Mouse (Mus musculus): ENCODE data around the gene Ptprq. TPM values are rescaled to one million over a fixed set of nuclear protein-coding genes. Genes with fewer than 3 reads are reported as not detected.

Gene Ptprq
- polyA plus RNA-seq, 1 experiment: 0.30 TPM

DNA sequence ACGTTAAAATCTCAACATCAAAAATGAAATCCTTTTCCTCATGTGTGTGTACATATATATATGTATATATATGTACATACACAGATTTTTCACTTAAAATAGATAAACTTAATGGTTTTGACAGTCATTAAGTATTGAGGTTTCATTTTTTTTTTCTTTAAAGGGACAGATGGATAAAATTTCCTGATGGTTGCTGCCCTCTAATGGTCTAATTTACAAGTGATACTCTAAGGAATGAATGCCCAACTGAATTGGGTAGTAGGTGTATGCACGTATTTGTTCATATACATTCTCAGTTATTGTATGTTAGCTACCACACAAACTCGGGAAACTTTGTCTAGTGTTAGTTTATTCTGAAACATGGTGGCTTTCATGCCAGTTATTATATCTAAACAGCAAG, 15.4 kb downstream of the Ptprq start:
- TF ChIP-seq POLR2A (IDR thresholded peaks at IDR 0.05; ENCODE audit: borderline replicate concordance, extremely low read depth, insufficient read depth, insufficient read length, poor library complexity, severe bottlenecking) (no peak), CTCF (IDR thresholded peaks at IDR 0.05; ENCODE audit: borderline replicate concordance, extremely low read depth, insufficient read depth, insufficient read length) (no peak)
- peak; percentile 58 for DNase-seq (ENCODE audit: low read depth)

DNA sequence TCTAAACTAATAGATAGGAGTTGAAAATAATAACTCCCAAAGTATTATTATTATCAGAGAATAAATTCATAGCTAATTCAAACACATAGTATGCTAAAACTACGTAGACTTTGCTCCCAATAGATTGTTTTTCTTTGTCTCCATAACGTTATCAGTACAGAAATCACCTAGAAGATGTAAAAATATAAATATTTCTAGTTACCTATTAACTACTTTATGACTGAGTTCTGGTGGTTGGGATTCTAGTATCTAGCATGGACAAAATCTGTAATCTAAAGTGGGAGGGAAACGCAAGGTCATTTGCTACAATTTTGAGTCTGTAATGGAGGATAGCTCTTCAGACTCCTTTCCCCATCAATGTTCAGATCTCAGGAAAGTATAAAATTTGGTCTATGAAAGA, 18.9 kb downstream of the Ptprq start:
- TF ChIP-seq POLR2A (IDR thresholded peaks at IDR 0.05; ENCODE audit: borderline replicate concordance, extremely low read depth, insufficient read depth, insufficient read length, poor library complexity, severe bottlenecking): no peak
- TF ChIP-seq CTCF (IDR thresholded peaks at IDR 0.05; ENCODE audit: borderline replicate concordance, extremely low read depth, insufficient read depth, insufficient read length): no peak

DNA sequence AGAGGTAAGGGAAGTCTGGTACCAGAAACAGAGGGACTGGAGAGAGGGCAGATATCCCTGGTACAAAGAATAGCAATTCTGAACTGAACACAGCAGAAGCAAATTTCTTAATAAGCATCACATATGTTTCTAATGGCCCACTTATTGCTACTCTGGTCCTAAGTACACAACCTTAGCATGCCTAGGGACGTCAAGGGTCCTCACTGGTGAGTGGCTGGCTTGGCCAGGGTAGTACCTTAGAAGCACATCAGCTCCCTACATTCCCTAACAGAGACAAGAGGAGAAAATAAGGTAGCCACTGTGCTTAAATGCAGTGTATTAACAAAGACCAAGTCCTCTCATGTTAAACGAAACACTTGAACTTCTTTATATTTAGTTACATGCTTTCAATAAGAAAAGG, 21.1 kb downstream of the Ptprq start:
- no peak for TF ChIP-seq POLR2A (IDR thresholded peaks at IDR 0.05; ENCODE audit: borderline replicate concordance, extremely low read depth, insufficient read depth, insufficient read length, poor library complexity, severe bottlenecking)
- TF ChIP-seq CTCF (IDR thresholded peaks at IDR 0.05; ENCODE audit: borderline replicate concordance, extremely low read depth, insufficient read depth, insufficient read length): no peak
- no peak for DNase-seq (ENCODE audit: low read depth)

More for the DNA sequence above, 18.9 kb downstream of the Ptprq start:
- no peak for DNase-seq (ENCODE audit: low read depth)

DNA sequence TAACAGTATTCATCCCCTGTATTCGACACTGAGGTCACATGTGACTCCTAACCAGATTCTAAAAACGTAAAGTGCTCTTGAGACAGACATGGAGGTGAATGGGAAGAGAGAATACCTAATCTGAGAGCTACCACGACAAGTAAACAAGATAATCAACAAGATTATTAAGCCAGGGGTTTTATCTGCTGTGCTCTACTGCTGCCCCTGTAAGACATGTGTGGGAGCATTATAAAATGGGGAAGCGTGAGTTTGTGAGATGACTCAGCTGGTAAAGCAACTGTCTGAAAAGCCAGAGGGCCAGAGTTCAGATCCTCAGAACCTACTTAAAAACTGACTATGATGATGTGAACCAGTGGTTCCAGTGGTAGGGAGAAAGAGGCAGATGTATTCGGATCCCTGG, 22.7 kb downstream of the Ptprq start:
- TF ChIP-seq POLR2A (IDR thresholded peaks at IDR 0.05; ENCODE audit: borderline replicate concordance, extremely low read depth, insufficient read depth, insufficient read length, poor library complexity, severe bottlenecking): no peak
- TF ChIP-seq CTCF (IDR thresholded peaks at IDR 0.05; ENCODE audit: borderline replicate concordance, extremely low read depth, insufficient read depth, insufficient read length): no peak
- no peak for DNase-seq (ENCODE audit: low read depth)

DNA sequence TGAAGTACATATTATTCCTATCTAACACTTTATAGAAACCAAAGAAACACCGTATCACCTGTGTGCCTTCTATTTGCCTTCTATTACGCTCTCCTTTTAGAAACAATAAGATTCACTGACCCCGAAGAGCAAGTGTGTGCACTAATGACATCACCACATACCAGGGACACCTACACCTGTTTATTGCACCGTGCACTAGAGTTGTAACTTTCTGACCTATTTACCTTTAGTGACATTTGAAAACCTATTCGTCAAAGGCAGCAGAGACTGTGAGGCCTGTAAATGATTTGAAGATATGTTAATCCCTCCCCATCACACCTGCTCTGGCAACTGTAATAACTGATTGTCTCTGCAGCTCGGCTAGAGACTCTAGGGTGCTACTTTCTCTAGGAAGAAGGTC, 32.5 kb downstream of the Ptprq start:
- TF ChIP-seq CTCF (IDR thresholded peaks at IDR 0.05; ENCODE audit: borderline replicate concordance, extremely low read depth, insufficient read depth, insufficient read length) (no peak), POLR2A (IDR thresholded peaks at IDR 0.05; ENCODE audit: borderline replicate concordance, extremely low read depth, insufficient read depth, insufficient read length, poor library complexity, severe bottlenecking) (no peak)
- no peak for DNase-seq (ENCODE audit: low read depth)

DNA sequence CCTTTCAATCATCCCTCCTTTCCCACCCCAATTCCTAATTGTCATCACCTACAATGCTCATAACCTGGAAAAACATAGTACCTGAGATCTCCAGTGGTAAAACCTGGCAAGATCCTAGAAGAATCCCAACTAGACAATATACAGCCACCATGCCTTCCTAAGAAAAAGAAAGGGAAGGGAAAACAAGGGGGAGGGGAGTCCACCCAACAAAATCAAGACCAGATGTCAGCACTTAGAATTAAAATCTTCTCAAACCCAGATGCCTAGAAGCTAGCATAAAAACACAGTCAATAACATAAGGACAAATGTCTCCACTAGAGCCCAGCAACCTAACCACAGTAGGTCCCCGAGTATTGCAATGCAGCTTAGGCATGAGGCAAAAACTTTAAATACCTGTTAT, 43.9 kb downstream of the Ptprq start:
- DNase-seq (ENCODE audit: low read depth): no peak
- TF ChIP-seq CTCF (IDR thresholded peaks at IDR 0.05; ENCODE audit: borderline replicate concordance, extremely low read depth, insufficient read depth, insufficient read length) (no peak), POLR2A (IDR thresholded peaks at IDR 0.05; ENCODE audit: borderline replicate concordance, extremely low read depth, insufficient read depth, insufficient read length, poor library complexity, severe bottlenecking) (no peak)

DNA sequence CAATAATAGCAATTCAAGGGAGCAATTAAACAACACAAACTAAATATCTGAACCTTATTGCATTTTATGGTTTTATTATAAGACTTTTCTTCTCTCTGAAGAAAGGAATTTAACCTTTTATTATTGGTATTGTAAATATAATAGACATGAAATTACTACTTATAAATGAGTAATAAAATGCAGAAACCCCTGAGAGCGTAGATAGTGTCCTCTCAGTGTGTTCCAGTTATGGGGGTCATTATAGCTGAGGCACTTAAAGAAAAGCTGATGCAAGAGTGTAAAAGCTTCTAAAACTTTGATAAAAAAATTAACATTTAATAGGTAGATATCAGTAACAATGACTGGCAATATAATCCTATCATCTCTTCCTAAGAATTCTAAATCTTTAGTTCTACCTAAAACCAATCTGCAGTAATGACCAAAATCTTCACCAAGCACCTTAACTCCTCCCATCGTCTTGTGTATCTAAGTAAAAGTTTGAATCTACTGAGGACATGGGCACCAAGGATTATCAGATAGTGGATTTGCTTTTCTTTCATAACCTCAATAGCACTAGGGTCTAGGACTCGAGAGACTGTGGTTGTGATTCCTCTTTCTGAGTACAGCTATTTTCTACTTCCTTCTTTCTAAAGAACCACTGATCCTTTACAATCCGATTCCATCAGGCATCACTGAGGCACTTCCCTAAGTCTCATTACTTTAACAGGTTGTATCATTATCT, 51.3 kb downstream of the Ptprq start:
- DNase-seq (ENCODE audit: low read depth): no peak
- TF ChIP-seq POLR2A (IDR thresholded peaks at IDR 0.05; ENCODE audit: borderline replicate concordance, extremely low read depth, insufficient read depth, insufficient read length, poor library complexity, severe bottlenecking) (no peak), CTCF (IDR thresholded peaks at IDR 0.05; ENCODE audit: borderline replicate concordance, extremely low read depth, insufficient read depth, insufficient read length) (no peak)

DNA sequence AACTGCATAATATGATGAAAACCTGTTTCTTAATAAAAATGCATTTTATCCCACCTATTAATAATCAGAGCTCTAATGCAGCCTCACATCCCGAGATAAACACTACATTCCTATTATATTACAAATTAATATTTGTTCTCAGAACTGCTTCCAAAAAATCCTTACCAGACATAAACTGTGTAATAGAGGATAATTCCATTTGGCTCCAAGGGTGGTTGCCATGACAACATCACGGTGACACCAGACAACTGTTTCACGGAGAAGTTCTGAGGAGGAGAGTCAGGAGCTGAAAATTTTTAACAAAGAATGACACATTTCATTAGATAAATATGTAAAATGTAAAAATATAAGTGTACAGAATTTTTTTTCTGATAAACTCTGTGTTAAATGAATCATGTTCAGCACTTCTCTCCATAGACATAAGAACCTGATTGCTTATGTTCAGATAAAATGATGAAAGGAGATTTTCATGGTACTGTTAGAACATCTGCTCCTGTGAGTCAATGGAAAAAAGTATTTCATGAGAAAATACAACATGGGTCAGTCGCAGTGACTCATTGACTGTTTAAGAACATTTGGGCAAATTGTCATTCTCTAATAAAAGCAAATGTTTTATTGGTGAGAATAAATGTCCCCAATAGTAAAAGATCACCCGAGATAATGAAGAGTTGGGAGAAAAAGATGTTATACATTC, 57.3 kb downstream of the Ptprq start:
- no peak for TF ChIP-seq CTCF (IDR thresholded peaks at IDR 0.05; ENCODE audit: borderline replicate concordance, extremely low read depth, insufficient read depth, insufficient read length)
- no peak for TF ChIP-seq POLR2A (IDR thresholded peaks at IDR 0.05; ENCODE audit: borderline replicate concordance, extremely low read depth, insufficient read depth, insufficient read length, poor library complexity, severe bottlenecking)
- peak; percentile 83 for DNase-seq (ENCODE audit: low read depth)

DNA sequence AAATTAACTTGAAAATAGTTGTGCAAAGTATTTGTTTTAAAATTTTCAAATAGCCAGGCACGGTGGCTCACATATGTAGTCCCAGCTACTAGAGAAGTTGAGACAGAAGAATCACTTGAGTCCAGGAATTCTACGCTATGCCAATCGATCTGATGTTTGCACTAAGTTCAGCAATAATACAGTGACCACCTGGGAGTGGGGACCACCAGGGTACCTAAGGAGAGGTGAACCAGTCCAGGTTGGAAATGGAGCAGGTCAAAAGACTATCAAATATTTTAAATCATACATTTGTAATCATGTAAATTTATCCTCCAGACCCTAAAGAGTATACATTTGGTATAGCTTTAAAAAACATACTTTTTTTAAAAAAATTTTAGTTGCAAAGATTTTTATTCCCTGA, 57.9 kb downstream of the Ptprq start:
- DNase-seq (ENCODE audit: low read depth): no peak
- TF ChIP-seq POLR2A (IDR thresholded peaks at IDR 0.05; ENCODE audit: borderline replicate concordance, extremely low read depth, insufficient read depth, insufficient read length, poor library complexity, severe bottlenecking) (no peak), CTCF (IDR thresholded peaks at IDR 0.05; ENCODE audit: borderline replicate concordance, extremely low read depth, insufficient read depth, insufficient read length) (no peak)

DNA sequence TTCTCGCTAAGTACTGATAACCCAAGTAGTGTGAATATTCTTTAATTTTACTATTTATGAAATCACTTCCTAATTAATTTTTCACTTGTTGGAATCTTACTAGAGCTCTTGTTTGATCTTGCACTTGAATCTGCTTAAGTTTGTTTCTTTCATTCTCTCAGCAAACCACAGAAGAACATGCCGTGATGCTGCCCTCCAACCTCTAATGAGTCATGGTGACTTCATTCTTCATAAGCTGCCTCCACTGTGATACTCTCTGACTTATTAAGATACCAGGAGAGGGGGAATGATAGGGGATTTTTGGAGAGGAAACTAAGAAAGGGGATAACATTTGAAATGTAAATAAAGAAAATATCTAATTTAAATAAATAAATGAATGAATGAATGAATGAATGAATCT, 60.7 kb downstream of the Ptprq start:
- DNase-seq (ENCODE audit: low read depth): no peak
- TF ChIP-seq POLR2A (IDR thresholded peaks at IDR 0.05; ENCODE audit: borderline replicate concordance, extremely low read depth, insufficient read depth, insufficient read length, poor library complexity, severe bottlenecking): no peak
- no peak for TF ChIP-seq CTCF (IDR thresholded peaks at IDR 0.05; ENCODE audit: borderline replicate concordance, extremely low read depth, insufficient read depth, insufficient read length)

DNA sequence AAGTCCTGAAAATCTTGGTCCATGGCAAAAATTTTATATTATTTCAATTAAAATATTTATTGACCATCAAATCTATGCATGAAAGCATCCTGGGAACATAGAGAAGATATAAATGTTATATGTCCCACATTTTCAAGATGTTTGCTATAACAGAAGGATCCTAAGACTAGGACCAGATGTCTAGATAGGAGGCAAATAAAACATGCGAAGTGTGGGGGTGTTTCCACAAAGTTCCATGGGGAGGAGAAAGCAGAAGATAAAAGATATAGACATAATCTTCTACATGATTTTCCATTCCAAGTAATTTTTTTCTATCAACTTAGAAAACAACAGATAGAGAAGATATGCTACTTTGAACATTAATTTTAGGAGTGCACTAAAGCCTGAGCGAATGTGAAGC, 70.2 kb downstream of the Ptprq start:
- no peak for DNase-seq (ENCODE audit: low read depth)
- TF ChIP-seq POLR2A (IDR thresholded peaks at IDR 0.05; ENCODE audit: borderline replicate concordance, extremely low read depth, insufficient read depth, insufficient read length, poor library complexity, severe bottlenecking) (no peak), CTCF (IDR thresholded peaks at IDR 0.05; ENCODE audit: borderline replicate concordance, extremely low read depth, insufficient read depth, insufficient read length) (no peak)

DNA sequence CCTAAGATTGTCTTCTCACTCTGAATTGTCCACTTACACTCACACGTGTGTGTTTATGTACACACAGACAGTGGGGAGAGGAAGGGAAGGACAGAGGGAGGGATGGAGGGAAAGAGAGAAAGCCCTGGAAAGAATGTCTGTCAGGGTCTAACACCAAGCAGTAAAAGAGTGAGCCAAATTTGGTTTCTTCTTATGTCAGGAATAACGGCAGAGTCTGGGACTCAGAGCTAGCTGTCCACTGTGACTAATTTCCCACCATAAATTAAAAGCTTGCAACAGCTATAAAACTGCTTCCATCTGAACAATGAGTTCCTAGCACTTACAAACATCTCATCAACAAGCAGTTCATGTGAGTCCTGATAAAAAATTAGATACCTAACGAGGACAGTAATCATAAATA, 91.7 kb downstream of the Ptprq start:
- TF ChIP-seq POLR2A (IDR thresholded peaks at IDR 0.05; ENCODE audit: borderline replicate concordance, extremely low read depth, insufficient read depth, insufficient read length, poor library complexity, severe bottlenecking) (no peak), CTCF (IDR thresholded peaks at IDR 0.05; ENCODE audit: borderline replicate concordance, extremely low read depth, insufficient read depth, insufficient read length) (no peak)
- no peak for DNase-seq (ENCODE audit: low read depth)
